Mouse (Mus musculus): Measurements from ENCODE around the gene Gja1. TPM values are rescaled to one million over a fixed set of nuclear protein-coding genes. Genes with fewer than 3 reads are reported as not detected.

Gene Gja1
- polyA plus RNA-seq, 1 experiment from 2014 or later: 84.8 TPM

DNA sequence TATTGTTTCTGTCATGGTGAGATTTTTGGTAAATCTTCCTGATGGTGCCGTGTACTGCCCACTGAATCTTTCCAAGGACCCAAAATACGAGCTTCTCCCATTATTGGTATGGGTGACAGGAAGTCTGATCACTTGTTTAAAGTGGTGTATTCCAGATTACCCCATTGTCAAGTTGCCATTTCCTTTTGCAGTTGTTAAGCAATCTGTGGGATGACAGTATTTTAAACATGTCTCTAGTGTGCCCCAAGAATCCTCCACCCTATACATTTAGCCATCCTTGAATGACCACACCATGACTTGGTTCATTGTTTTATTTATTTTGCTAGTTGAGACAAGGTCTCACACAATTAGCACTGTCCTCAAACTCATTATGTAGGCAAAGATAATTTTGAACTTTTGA is 50.3 kb downstream of the Gja1 start:
- H3K9me3 ChIP-seq (ENCODE audit: control insufficient read depth, low read depth, low read length): no peaks in the 10 kb centered on the region
- H3K27ac ChIP-seq (ENCODE audit: low read length): no peak overlapping the region
- no peak for ATAC-seq (ENCODE audit: insufficient number of reproducible peaks, insufficient read depth, low FRiP score, low read depth)
- no peak overlapping the region for H3K4me2 ChIP-seq (replicated peaks; ENCODE audit: low read depth, low read length)
- no peak overlapping the region for H3K4me3 ChIP-seq (ENCODE audit: low read depth, low read length)
- no peaks in the 10 kb centered on the region for H3K27me3 ChIP-seq (ENCODE audit: control insufficient read depth, insufficient read depth, low read length)
- no peaks in the 10 kb centered on the region for H3K4me1 ChIP-seq (ENCODE audit: control insufficient read depth, insufficient read depth, low read length)
- H3K9ac ChIP-seq (replicated peaks; ENCODE audit: low read depth, low read length): no peak overlapping the region
- WGBS: 66% methylated on average over 2 of the region's 2 CpGs
- no peaks in the 10 kb centered on the region for H3K36me3 ChIP-seq (ENCODE audit: control insufficient read depth, insufficient read depth, low read length)

- Histone ChIP-seq H3K4me1 (ENCODE audit: control insufficient read depth, insufficient read depth, low read length) (no peaks in the 10 kb centered on the region), H3K27me3 (ENCODE audit: control insufficient read depth, insufficient read depth, low read length) (no peaks in the 10 kb centered on the region), H3K9ac (replicated peaks; ENCODE audit: low read depth, low read length) (no peak overlapping the region), H3K27ac (ENCODE audit: low read length) (no peak overlapping the region), H3K9me3 (ENCODE audit: control insufficient read depth, low read depth, low read length) (no peaks in the 10 kb centered on the region), H3K4me2 (replicated peaks; ENCODE audit: low read depth, low read length) (no peak overlapping the region), H3K4me3 (ENCODE audit: low read depth, low read length) (no peak overlapping the region), H3K36me3 (ENCODE audit: control insufficient read depth, insufficient read depth, low read length) (no peaks in the 10 kb centered on the region)
- WGBS: 88% methylated on average over 2 of the region's 2 CpGs
- no peak for ATAC-seq (ENCODE audit: insufficient number of reproducible peaks, insufficient read depth, low FRiP score, low read depth)
These were observed 50.7 kb downstream of the Gja1 start for GRCm38 (mm10) chr10:56427827-56428226.

DNA sequence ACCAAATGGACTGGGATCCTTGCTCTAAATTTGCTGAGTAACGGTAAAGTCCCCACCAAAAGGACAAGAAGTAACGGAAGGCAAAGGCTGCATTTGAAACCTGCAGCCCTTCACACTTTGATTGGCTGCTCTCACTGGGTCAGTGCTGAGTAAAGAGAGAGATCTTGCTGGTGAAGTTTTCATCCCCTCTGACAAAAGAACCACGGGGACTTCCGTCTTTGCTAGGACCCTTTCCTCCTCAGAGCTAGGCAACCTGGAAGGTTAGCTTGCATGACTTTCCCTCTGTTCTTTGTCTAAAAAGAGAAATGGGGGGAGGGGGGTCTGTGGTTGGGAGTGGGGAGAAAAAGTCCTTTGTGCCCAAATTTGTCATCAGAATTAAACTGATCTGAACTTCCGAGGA is 51.9 kb downstream of the Gja1 start:
- Histone ChIP-seq H3K4me3 (ENCODE audit: low read depth, low read length) (no peak overlapping the region), H3K36me3 (ENCODE audit: control insufficient read depth, insufficient read depth, low read length) (no peaks in the 10 kb centered on the region), H3K4me1 (ENCODE audit: control insufficient read depth, insufficient read depth, low read length) (no peaks in the 10 kb centered on the region), H3K9me3 (ENCODE audit: control insufficient read depth, low read depth, low read length) (no peaks in the 10 kb centered on the region), H3K27me3 (ENCODE audit: control insufficient read depth, insufficient read depth, low read length) (no peaks in the 10 kb centered on the region), H3K4me2 (replicated peaks; ENCODE audit: low read depth, low read length) (no peak overlapping the region), H3K9ac (replicated peaks; ENCODE audit: low read depth, low read length) (no peak overlapping the region), H3K27ac (ENCODE audit: low read length) (no peak overlapping the region)
- ATAC-seq (ENCODE audit: insufficient number of reproducible peaks, insufficient read depth, low FRiP score, low read depth): no peak
- 84% methylated on average over 5 of the region's 5 CpGs for WGBS

DNA sequence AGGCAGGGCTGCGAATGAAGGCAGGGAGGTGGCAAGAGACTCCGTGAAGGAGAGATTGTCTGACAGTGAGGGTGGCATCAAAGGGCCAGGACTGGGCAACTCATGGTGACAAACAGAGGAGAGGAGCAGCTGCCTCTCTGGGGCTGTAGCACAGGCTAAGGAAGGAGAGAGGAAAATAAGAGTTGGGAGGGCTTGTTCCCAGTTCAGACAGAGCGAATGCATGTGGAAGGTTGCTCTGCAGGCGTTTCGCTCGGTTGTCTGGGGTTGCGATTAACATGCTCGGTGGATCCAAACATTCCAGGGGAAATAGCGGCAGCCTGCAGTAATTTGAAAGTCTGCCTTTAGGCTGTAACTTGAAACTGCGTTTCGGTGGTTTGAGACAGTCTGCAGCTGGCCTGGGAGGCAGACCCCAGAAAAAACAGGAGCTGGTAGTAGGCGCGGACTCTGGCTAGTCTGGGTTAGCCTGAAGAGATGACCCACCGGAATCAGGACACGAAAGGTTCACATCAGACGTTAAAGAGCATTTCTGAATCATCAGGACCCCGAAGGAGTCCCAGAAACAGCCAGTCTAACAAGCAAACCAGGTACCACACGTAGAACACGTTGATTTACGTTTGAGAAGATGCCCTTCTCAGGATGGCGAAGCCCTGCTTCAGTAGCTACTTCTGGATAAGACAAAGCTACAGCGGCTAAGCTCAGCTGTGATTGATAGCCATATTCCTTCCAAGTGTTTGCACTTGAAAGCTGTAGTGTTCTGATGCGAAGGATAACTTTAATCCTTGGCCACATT is 54.7 kb downstream of the Gja1 start:
- H3K36me3 ChIP-seq (ENCODE audit: control insufficient read depth, insufficient read depth, low read length): no peaks in the 10 kb centered on the region
- H3K27me3 ChIP-seq (ENCODE audit: control insufficient read depth, insufficient read depth, low read length): no peaks in the 10 kb centered on the region
- peak overlapping the region; percentile 55 for H3K4me2 ChIP-seq (replicated peaks; ENCODE audit: low read depth, low read length)
- 4% methylated on average over 23 of the region's 23 CpGs for WGBS
- H3K9me3 ChIP-seq (ENCODE audit: control insufficient read depth, low read depth, low read length): no peaks in the 10 kb centered on the region
- no peak overlapping the region for H3K9ac ChIP-seq (replicated peaks; ENCODE audit: low read depth, low read length)
- peak; percentile 46; the same call in 1 of the 2 replicates for ATAC-seq (ENCODE audit: insufficient number of reproducible peaks, insufficient read depth, low FRiP score, low read depth)
- H3K27ac ChIP-seq (ENCODE audit: low read length): no peak overlapping the region
- H3K4me3 ChIP-seq (ENCODE audit: low read depth, low read length): peak overlapping the region; percentile 21
- no peaks in the 10 kb centered on the region for H3K4me1 ChIP-seq (ENCODE audit: control insufficient read depth, insufficient read depth, low read length)

DNA sequence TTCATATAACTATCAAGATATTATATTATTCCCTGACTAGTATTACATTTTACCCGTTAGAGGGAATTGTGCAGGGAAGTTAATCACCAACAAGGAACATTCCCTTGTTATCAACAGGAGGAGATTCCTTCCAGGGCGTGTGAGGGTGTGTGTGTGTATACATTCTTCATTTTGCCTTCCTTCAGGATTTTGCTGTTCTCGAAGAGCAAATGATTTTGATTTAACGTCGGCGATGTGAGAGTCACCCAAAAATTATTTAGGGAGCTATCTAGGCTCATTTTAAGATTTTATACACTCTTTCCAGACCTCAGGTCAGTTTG is 55.2 kb downstream of the Gja1 start:
- Histone ChIP-seq H3K9ac (replicated peaks; ENCODE audit: low read depth, low read length) (no peak overlapping the region), H3K9me3 (ENCODE audit: control insufficient read depth, low read depth, low read length) (no peaks in the 10 kb centered on the region), H3K36me3 (ENCODE audit: control insufficient read depth, insufficient read depth, low read length) (no peaks in the 10 kb centered on the region), H3K4me1 (ENCODE audit: control insufficient read depth, insufficient read depth, low read length) (no peaks in the 10 kb centered on the region), H3K4me3 (ENCODE audit: low read depth, low read length) (no peak overlapping the region), H3K27ac (ENCODE audit: low read length) (no peak overlapping the region), H3K27me3 (ENCODE audit: control insufficient read depth, insufficient read depth, low read length) (no peaks in the 10 kb centered on the region), H3K4me2 (replicated peaks; ENCODE audit: low read depth, low read length) (peak overlapping the region; percentile 55)
- 35% methylated on average over 6 of the region's 6 CpGs for WGBS
- ATAC-seq (ENCODE audit: insufficient number of reproducible peaks, insufficient read depth, low FRiP score, low read depth): no peak

GRCm38 (mm10) chr10:56437290-56437689 is 60.2 kb downstream of the Gja1 start:
- Histone ChIP-seq H3K4me3 (ENCODE audit: low read depth, low read length) (no peak overlapping the region), H3K4me1 (ENCODE audit: control insufficient read depth, insufficient read depth, low read length) (no peaks in the 10 kb centered on the region; the same call in 1 of the 2 replicates), H3K27ac (ENCODE audit: low read length) (no peak overlapping the region), H3K27me3 (ENCODE audit: control insufficient read depth, insufficient read depth, low read length) (no peaks in the 10 kb centered on the region), H3K36me3 (ENCODE audit: control insufficient read depth, insufficient read depth, low read length) (no peaks in the 10 kb centered on the region), H3K9ac (replicated peaks; ENCODE audit: low read depth, low read length) (no peak overlapping the region), H3K9me3 (ENCODE audit: control insufficient read depth, low read depth, low read length) (no peaks in the 10 kb centered on the region), H3K4me2 (replicated peaks; ENCODE audit: low read depth, low read length) (no peak overlapping the region)
- 61% methylated on average over 11 of the region's 11 CpGs for WGBS
- ATAC-seq (ENCODE audit: insufficient number of reproducible peaks, insufficient read depth, low FRiP score, low read depth): no peak

- Histone ChIP-seq H3K9ac (replicated peaks; ENCODE audit: low read depth, low read length) (no peak overlapping the region), H3K4me3 (ENCODE audit: low read depth, low read length) (no peak overlapping the region), H3K4me2 (replicated peaks; ENCODE audit: low read depth, low read length) (no peak overlapping the region), H3K27ac (ENCODE audit: low read length) (no peak overlapping the region), H3K36me3 (ENCODE audit: control insufficient read depth, insufficient read depth, low read length) (no peaks in the 10 kb centered on the region), H3K27me3 (ENCODE audit: control insufficient read depth, insufficient read depth, low read length) (no peaks in the 10 kb centered on the region), H3K9me3 (ENCODE audit: control insufficient read depth, low read depth, low read length) (no peaks in the 10 kb centered on the region), H3K4me1 (ENCODE audit: control insufficient read depth, insufficient read depth, low read length) (no peaks in the 10 kb centered on the region; the same call in 1 of the 2 replicates)
- WGBS: 38% methylated on average over 4 of the region's 4 CpGs
- ATAC-seq (ENCODE audit: insufficient number of reproducible peaks, insufficient read depth, low FRiP score, low read depth): 0 out of 2 replicates have a peak, but pooled peaks have one; percentile 53
These were observed 62.5 kb downstream of the Gja1 start for GRCm38 (mm10) chr10:56439638-56440037.

GRCm38 (mm10) chr10:56444457-56444856 is 67.3 kb downstream of the Gja1 start:
- no peaks in the 10 kb centered on the region for H3K27me3 ChIP-seq (ENCODE audit: control insufficient read depth, insufficient read depth, low read length)
- H3K4me2 ChIP-seq (replicated peaks; ENCODE audit: low read depth, low read length): no peak overlapping the region
- no peaks in the 10 kb centered on the region for H3K9me3 ChIP-seq (ENCODE audit: control insufficient read depth, low read depth, low read length)
- H3K36me3 ChIP-seq (ENCODE audit: control insufficient read depth, insufficient read depth, low read length): no peaks in the 10 kb centered on the region
- no peaks in the 10 kb centered on the region; the same call in 1 of the 2 replicates for H3K4me1 ChIP-seq (ENCODE audit: control insufficient read depth, insufficient read depth, low read length)
- ATAC-seq (ENCODE audit: insufficient number of reproducible peaks, insufficient read depth, low FRiP score, low read depth): no peak
- WGBS: 66% methylated on average over 2 of the region's 2 CpGs
- H3K27ac ChIP-seq (ENCODE audit: low read length): no peak overlapping the region
- no peak overlapping the region for H3K4me3 ChIP-seq (ENCODE audit: low read depth, low read length)
- H3K9ac ChIP-seq (replicated peaks; ENCODE audit: low read depth, low read length): no peak overlapping the region

- H3K9me3 ChIP-seq (ENCODE audit: control insufficient read depth, low read depth, low read length): no peaks in the 10 kb centered on the region
- H3K27ac ChIP-seq (ENCODE audit: low read length): no peak overlapping the region
- ATAC-seq (ENCODE audit: insufficient number of reproducible peaks, insufficient read depth, low FRiP score, low read depth): no peak
- H3K27me3 ChIP-seq (ENCODE audit: control insufficient read depth, insufficient read depth, low read length): no peaks in the 10 kb centered on the region
- H3K4me1 ChIP-seq (ENCODE audit: control insufficient read depth, insufficient read depth, low read length): no peaks in the 10 kb centered on the region
- H3K4me2 ChIP-seq (replicated peaks; ENCODE audit: low read depth, low read length): no peak overlapping the region
- H3K9ac ChIP-seq (replicated peaks; ENCODE audit: low read depth, low read length): no peak overlapping the region
- no peaks in the 10 kb centered on the region for H3K36me3 ChIP-seq (ENCODE audit: control insufficient read depth, insufficient read depth, low read length)
- H3K4me3 ChIP-seq (ENCODE audit: low read depth, low read length): no peak overlapping the region
- WGBS: 58% methylated on average over 4 of the region's 4 CpGs
These were observed 71.9 kb downstream of the Gja1 start for GRCm38 (mm10) chr10:56449030-56449429.
